Mouse (Mus musculus) lung, adult 2 months (tissue): Measurements from ENCODE around the gene Hfe2. TPM values are rescaled to one million over a fixed set of nuclear protein-coding genes. Genes with fewer than 3 reads are reported as not detected.
A peak's percentile ranks its signal among the peaks of the same experiment; 100 is the strongest.

Experiments
- DNase-seq: peaks from one replicate; pipeline ENCODE4 v3.0.0; 2022
- H3K4me1 ChIP-seq: fragments of 200-500 bp; 2 replicates; pipeline ENCODE4 v1.6.1; 2011; ENCODE audit warnings: low read length; ENCODE audit not compliant: control insufficient read depth, insufficient read depth
- H3K4me3 ChIP-seq: fragments of 200-500 bp; replicated peaks from 2 replicates; pipeline ENCODE3; 2011; ENCODE audit warnings: low read depth, mild to moderate bottlenecking, control low read depth, low read length; ENCODE audit errors: extremely low read depth
- CTCF ChIP-seq: fragments of 200-500 bp; IDR thresholded peaks from 2 replicates; pipeline ENCODE4 v1.5.1; 2011; ENCODE audit warnings: mild to moderate bottlenecking, low read length, control low read depth; ENCODE audit not compliant: insufficient read depth
- POLR2A ChIP-seq: fragments of 200-500 bp; IDR thresholded peaks from 2 replicates; pipeline ENCODE4 v1.6.1; 2011; ENCODE audit warnings: low read depth, mild to moderate bottlenecking, control low read depth, low read length, borderline replicate concordance; ENCODE audit errors: extremely low read depth
- WGBS: fragments of 180-500 bp; shearing (Covaris S2); methylation state at CpG from one replicate; pipeline ENCODE4 v1.1.7; 2018; 5-methylcytosine and 5-hydroxymethylcytosine counted together
- polyA plus RNA-seq: library from polyadenylated mRNA; depleted of rRNA; stranded (reverse); fragments of >200 nt; gene quantifications from 2 replicates; pipeline ENCODE4 v1.2.3, GENCODE M21; 2012

The Hfe2 gene
- polyA plus RNA-seq, 1 experiment, result 13.8 TPM

DNA sequence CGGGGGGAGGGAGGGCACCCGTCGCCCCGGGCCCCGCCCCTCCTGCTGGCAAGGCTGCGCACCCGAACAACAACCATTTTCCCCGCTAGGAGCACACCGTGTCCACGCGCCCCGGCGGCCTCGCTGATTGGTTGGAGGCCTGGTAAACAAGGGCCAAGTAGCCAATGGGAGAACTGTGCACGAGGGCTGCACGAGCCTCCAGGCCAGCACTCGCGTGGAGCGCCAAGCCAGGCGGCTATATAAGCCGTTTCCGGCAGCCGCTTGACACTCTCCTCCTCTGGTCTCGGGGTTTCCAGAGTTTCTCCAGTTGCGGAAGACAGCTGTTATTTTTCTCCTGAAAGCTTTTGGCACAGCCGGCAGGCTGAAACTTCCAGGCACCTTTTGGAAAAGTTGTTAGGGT, 32.7 kb downstream of the Hfe2 start, which contains the start of gene Txnip:
TSS of gene Txnip (plus strand) at position 264 of the 400 bp plus-strand sequence.
- H3K4me1 ChIP-seq, result peaks cover 17% of the 10 kb centered on the region
- peak; percentile 100 for TF ChIP-seq POLR2A
- TF ChIP-seq CTCF, result no peak
- peak within 1 kb of the TSS; percentile 94 for H3K4me3 ChIP-seq
- DNase-seq, result peak; percentile 100
- under 1% methylated on average over 26 of the region's 26 CpGs for WGBS

DNA sequence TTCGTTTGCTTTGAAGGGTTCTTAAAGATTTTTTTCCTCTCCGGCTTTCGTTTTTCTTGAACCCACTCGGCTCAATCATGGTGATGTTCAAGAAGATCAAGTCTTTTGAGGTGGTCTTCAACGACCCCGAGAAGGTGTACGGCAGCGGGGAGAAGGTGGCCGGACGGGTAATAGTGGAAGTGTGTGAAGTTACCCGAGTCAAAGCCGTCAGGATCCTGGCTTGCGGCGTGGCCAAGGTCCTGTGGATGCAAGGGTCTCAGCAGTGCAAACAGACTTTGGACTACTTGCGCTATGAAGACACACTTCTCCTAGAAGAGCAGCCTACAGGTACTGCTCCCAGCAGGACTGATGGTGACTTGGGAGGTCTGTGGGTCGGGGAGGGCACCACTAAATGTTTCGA, 33.2 kb downstream of the Hfe2 start:
- H3K4me3 ChIP-seq, result peak overlapping the region; percentile 94
- peak; percentile 65 for DNase-seq
- peak; percentile 96 for TF ChIP-seq POLR2A
- TF ChIP-seq CTCF, result no peak
- WGBS, result 0% methylated on average over 17 of the region's 17 CpGs
- peaks cover 17% of the 10 kb centered on the region for H3K4me1 ChIP-seq

DNA sequence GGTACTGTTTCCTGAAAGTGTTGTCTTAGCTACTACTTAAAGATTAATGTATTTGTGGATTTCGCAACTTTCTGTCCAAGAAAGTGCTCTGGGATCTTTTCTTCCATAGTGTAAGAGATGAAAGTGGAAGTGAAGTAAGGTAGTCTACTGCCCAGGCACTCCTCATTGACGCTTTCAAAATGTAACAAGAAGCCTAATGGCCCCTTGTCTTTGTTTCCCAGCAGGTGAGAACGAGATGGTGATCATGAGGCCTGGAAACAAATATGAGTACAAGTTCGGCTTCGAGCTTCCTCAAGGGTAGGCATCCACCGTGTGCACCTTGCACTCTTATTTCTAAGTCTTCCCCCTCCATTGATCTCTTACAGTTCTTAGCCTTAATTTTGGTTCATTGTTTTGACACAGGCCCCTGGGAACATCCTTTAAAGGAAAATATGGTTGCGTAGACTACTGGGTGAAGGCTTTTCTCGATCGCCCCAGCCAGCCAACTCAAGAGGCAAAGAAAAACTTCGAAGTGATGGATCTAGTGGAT, 33.8 kb downstream of the Hfe2 start:
- no peak for DNase-seq
- Histone ChIP-seq H3K4me1 (peaks cover 20% of the 10 kb centered on the region), H3K4me3 (peak overlapping the region; percentile 94)
- WGBS, result 1% methylated on average over 10 of the region's 10 CpGs
- TF ChIP-seq CTCF (no peak), POLR2A (peak; percentile 50; the same call in 1 of the 2 replicates)

DNA sequence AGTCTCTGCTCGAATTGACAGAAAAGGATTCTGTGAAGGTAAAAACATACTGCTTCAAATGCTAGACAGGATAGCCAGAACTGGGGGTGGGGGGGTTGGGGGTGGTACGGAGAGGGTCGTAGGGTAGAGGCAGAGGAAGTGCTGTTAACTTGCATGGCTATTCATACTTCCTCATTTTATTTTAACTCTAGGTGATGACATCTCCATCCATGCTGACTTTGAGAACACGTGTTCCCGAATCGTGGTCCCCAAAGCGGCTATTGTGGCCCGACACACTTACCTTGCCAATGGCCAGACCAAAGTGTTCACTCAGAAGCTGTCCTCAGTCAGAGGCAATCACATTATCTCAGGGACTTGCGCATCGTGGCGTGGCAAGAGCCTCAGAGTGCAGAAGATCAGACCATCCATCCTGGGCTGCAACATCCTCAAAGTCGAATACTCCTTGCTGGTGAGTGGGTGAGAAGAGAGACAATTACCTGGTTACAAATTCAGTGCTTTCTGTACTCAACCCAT, 34.5 kb downstream of the Hfe2 start:
- no peak for DNase-seq
- peaks cover 20% of the 10 kb centered on the region for H3K4me1 ChIP-seq
- WGBS, result 4% methylated on average over 12 of the region's 12 CpGs

DNA sequence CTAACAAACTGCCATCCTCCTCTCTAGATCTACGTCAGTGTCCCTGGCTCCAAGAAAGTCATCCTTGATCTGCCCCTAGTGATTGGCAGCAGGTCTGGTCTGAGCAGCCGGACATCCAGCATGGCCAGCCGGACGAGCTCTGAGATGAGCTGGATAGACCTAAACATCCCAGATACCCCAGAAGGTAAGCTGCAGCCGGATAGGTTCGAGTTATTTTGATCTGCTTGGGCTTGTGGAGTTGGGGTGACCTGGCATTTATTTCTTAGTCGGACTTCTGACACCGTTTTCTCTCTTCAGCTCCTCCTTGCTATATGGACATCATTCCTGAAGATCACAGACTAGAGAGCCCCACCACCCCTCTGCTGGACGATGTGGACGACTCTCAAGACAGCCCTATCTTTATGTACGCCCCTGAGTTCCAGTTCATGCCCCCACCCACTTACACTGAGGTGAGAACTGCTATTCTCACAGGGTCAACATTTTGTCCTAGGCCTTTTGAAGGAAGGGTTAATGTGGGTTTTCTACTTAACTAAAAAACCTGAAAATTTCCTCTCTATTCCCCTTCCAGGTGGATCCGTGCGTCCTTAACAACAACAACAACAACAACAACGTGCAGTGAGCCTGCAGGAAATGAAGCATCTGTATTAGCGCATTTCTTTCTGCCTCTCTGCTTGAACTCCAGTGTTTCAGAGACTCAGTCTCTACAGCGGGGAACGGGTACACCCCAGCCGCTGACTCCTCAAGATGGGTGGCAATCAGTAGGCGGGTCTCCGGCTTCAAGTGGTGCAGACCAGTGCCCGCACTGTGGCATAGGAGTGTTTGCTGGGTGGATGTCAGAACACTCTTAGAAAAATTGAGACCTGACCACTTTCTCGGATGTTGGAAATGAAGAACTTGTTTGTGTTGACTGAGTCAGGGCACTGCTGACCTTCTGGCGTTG, 35.2 kb downstream of the Hfe2 start:
- TF ChIP-seq POLR2A, result peak; percentile 65; the same call in 1 of the 2 replicates
- no peak for TF ChIP-seq CTCF
- Histone ChIP-seq H3K4me3 (peak overlapping the region; percentile 94), H3K4me1 (peaks cover 20% of the 10 kb centered on the region)
- WGBS, result 4% methylated on average over 23 of the region's 23 CpGs
- peak; percentile 55 for DNase-seq

More for the DNA sequence above, 34.5 kb downstream of the Hfe2 start:
- TF ChIP-seq POLR2A (peak; percentile 84; the same call in 1 of the 2 replicates), CTCF (no peak)
- H3K4me3 ChIP-seq, result peak overlapping the region; percentile 94

DNA sequence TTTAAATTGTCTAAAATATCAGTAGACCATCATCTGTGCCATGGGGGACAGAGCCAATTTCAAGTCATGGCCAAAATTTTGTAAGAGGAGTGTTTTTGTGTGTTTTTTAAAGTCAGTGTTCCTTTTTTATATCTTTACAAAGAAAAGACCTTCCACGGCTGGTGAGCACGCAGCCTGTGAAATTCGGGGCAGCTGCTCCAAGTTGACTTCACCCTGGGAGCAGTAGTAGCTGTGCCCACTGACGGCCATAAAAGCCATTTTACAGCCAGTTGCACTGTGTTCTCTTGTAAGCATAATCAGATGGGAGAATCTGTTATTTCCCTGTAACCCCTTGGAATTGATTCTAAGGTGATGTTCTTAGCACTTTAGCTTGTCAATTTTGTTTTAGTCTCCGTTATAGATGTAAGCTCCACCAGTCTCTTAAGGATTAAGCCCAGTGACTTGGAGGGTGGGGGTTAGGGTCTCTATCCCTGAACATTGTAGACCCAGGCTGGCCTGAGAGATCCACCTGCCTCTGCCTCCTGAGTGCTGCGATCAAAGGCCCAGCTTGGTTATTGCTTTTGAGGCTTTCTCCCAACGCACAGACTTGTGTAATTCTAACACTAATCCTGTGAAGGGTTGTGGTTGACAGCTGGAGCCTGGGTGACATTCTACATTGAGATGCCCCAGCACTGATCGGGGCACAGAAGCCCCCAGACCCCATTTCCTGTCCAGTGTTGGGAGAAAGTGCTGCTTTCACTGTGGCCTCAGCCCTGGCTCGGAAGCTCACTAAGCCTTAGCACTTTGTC, 36.1 kb downstream of the Hfe2 start:
- WGBS, result 12% methylated on average over 9 of the region's 9 CpGs

DNA sequence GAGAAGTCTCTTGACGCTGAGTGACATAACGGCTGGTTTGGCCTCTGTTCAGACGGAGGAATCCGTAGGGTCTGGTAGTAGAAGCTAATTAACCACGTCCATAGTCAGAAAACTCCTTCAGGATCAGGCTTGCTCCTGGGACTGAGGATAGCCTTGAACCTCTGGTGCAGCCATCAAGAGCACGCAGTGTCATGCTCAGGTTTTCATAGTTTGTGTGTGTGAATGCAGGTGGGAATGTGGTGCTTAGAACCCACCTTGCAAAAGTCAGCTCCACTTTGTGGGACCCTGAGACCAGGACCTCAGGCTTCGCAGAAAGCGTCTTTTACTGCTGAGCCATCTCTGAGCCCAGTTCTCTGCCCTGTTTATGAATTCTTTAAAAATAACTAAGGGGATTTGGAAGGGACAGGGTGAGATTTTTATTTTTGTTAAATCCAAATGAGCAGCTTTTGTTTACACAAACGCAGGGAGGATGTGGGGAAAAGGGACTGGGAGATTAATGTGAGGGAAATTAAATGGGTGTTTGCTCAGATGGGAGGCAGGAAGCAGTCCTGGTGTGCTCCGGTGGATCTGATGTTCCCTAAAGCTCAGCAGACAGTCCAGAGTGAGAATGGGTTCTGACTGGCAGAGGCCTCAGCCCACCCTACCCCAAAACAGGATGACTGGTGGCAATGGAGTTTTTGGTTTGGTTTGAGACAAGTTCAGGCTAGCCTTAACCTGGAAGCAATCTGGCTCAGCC, 37.1 kb downstream of the Hfe2 start:
- TF ChIP-seq CTCF (no peak), POLR2A (peak; percentile 85)
- DNase-seq, result no peak
- peaks cover 17% of the 10 kb centered on the region for H3K4me1 ChIP-seq
- peak overlapping the region; percentile 70 for H3K4me3 ChIP-seq
- 18% methylated on average over 10 of the region's 10 CpGs for WGBS

More for the DNA sequence above, 36.1 kb downstream of the Hfe2 start:
- no peak for TF ChIP-seq CTCF
- TF ChIP-seq POLR2A, result peak; percentile 79; the same call in 1 of the 2 replicates
- peak overlapping the region; percentile 94 for H3K4me3 ChIP-seq
- peaks cover 17% of the 10 kb centered on the region for H3K4me1 ChIP-seq
- no peak for DNase-seq

DNA sequence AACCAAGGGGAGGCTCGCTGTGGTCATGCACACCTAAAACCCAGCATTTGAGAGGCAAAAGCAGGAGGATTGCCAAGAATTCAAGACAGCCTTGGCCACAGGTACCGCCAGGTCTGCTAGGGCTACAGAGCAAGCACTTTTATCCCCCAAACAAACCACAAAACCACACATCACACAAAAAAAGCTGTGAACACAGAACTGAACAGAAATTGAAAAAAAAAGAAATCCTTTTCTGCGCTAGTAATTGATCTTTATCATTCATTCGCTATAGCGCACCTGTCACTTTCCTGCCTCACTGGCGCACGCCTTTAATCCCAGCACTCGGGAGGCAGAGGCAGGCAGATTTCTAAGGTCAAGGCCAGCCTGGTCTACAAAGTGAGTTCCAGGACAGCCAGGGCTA, 38.3 kb downstream of the Hfe2 start:
- Histone ChIP-seq H3K4me1 (peaks cover 17% of the 10 kb centered on the region), H3K4me3 (no peak overlapping the region)
- 78% methylated on average over 8 of the region's 8 CpGs for WGBS
- no peak for DNase-seq
- TF ChIP-seq POLR2A (0 out of 2 replicates have a peak, but pooled peaks have one; percentile 7), CTCF (no peak)
